Mouse (Mus musculus) left cerebral cortex, adult 18-20 months (tissue): ENCODE data around the gene Elp5. TPM values are rescaled to one million over a fixed set of nuclear protein-coding genes. Genes with fewer than 3 reads are reported as not detected.

Experiments used
- microRNA-seq, 2 experiments: library from miRNA; unstranded; fragments of <30 nt; microRNA quantifications; one replicate each; pipeline ENCODE4 v1.2.0; 2021
- total RNA-seq, 2 experiments: library from RNA; stranded (reverse); gene quantifications; 2 replicates each; pipeline ENCODE4 v1.2.3; 2021

Gene Elp5
- total RNA-seq, 2 experiments from 2014 or later: 78.8 to 87.3 TPM

Small RNA genes within 50 kb of the gene (microRNA-seq; reads per million reads assigned to microRNA genes)
- gene Gm44349 (0 reads per million in 2 experiments), gene Mir324 (5,663 to 7,388 reads per million in 2 experiments)

Other genes starting within 250 kb of the Elp5 start
- gene Polr2a, start 223.9 kb downstream of the Elp5 start, total RNA-seq: 10 to 100 TPM; 44.2 to 46.2 TPM
- not detected for gene Slc35g3, start 220.5 kb downstream of the Elp5 start, total RNA-seq
- gene Zbtb4, start 216.6 kb downstream of the Elp5 start, total RNA-seq: 100 to 1,000 TPM; 146 to 156 TPM
- 1 to 10 TPM; 1.2 TPM for gene Chrnb1, start 186.6 kb downstream of the Elp5 start, total RNA-seq
- gene Fgf11, start 180.7 kb downstream of the Elp5 start, total RNA-seq: 10 to 100 TPM; 17.1 to 18.5 TPM
- gene Tmem102, start 176.9 kb downstream of the Elp5 start, total RNA-seq: under 1 TPM in 1 of 2 experiments, not detected in 1; 0.26 TPM
- gene Gm39566, start 167.2 kb downstream of the Elp5 start, total RNA-seq: not detected
- not detected for gene Spem2, start 164.1 kb downstream of the Elp5 start, total RNA-seq
- gene Spem1, start 160.3 kb downstream of the Elp5 start, total RNA-seq: not detected
- 100 to 1,000 TPM; 215 to 224 TPM for gene Nlgn2, start 144.7 kb downstream of the Elp5 start, total RNA-seq
- gene Tmem256, start 144.0 kb downstream of the Elp5 start, total RNA-seq: 100 to 1,000 TPM; 120 to 143 TPM
- 10 to 100 TPM; 15.6 to 17.7 TPM for gene Plscr3, start 136.1 kb downstream of the Elp5 start, total RNA-seq
- gene Tnk1, start 123.8 kb downstream of the Elp5 start, total RNA-seq: under 1 TPM in 1 of 2 experiments, not detected in 1; 0.14 TPM
- gene Tmem95, start 104.5 kb downstream of the Elp5 start, total RNA-seq: not detected
- 1 to 10 TPM; 1.2 to 1.4 TPM for gene Kctd11, start 101.1 kb downstream of the Elp5 start, total RNA-seq
- under 1 TPM in 1 of 2 experiments, not detected in 1; 0.14 TPM for gene Acap1, start 87.0 kb downstream of the Elp5 start, total RNA-seq
- gene 2810408A11Rik, start 81.5 kb downstream of the Elp5 start, total RNA-seq: under 1 TPM; 0.35 to 0.72 TPM
- 100 to 1,000 TPM; 116 to 118 TPM for gene Neurl4, start 81.4 kb downstream of the Elp5 start, total RNA-seq
- gene Gps2, start 68.6 kb downstream of the Elp5 start, total RNA-seq: 10 to 100 TPM; 33.0 to 33.4 TPM
- 100 to 1,000 TPM; 431 to 468 TPM for gene Eif5a, start 60.6 kb downstream of the Elp5 start, total RNA-seq
- 1 to 10 TPM; 4.6 to 6.5 TPM for gene Ybx2, start 46.7 kb downstream of the Elp5 start, total RNA-seq
- 1 to 10 TPM; 4.9 to 6.4 TPM for gene Slc2a4, start 34.3 kb downstream of the Elp5 start, total RNA-seq
- gene Cldn7, start 17.7 kb downstream of the Elp5 start, total RNA-seq: not detected
- gene Ctdnep1, start 1.4 kb downstream of the Elp5 start, total RNA-seq: 100 to 1,000 TPM; 111 to 121 TPM
- 100 to 1,000 TPM; 231 to 236 TPM for gene Gabarap, start 8.6 kb upstream of the Elp5 start, total RNA-seq
- gene Phf23, start 13.3 kb upstream of the Elp5 start, total RNA-seq: 10 to 100 TPM; 52.6 to 53.8 TPM
- 10 to 100 TPM; 28.6 to 32.9 TPM for gene Dvl2, start 18.1 kb upstream of the Elp5 start, total RNA-seq
- 10 to 100 TPM; 55.6 to 57.9 TPM for gene Acadvl, start 32.9 kb upstream of the Elp5 start, total RNA-seq
- gene Dlg4, start 34.4 kb upstream of the Elp5 start, total RNA-seq: 100 to 1,000 TPM; 718 to 731 TPM
- 1 to 10 TPM; 2.2 to 3.8 TPM for gene Asgr1, start 71.6 kb upstream of the Elp5 start, total RNA-seq
- not detected for gene Asgr2, start 110.1 kb upstream of the Elp5 start, total RNA-seq
- gene Mgl2, start 147.8 kb upstream of the Elp5 start, total RNA-seq: 1 to 10 TPM; 1.0 TPM
- gene Clec10a, start 173.7 kb upstream of the Elp5 start, total RNA-seq: 1 to 10 TPM; 2.6 to 4.0 TPM
- gene Slc16a11, start 230.2 kb upstream of the Elp5 start, total RNA-seq: 10 to 100 TPM; 34.2 to 35.5 TPM
- 1 to 10 TPM; 5.2 to 8.0 TPM for gene Slc16a13, start 238.5 kb upstream of the Elp5 start, total RNA-seq
- gene Bcl6b, start 247.3 kb upstream of the Elp5 start, total RNA-seq: 1 to 10 TPM; 1.2 to 3.2 TPM